Mouse (Mus musculus) MEL (cell line): ENCODE measurements around the gene Itpr1. TPM values are rescaled to one million over a fixed set of nuclear protein-coding genes. Genes with fewer than 3 reads are reported as not detected.

Experiments
- DNase-seq: peaks from one replicate; pipeline ENCODE4 v3.0.0; 2011; ENCODE audit warnings: low read depth, low spot score
- H3K27ac ChIP-seq: 2 replicates; pipeline ENCODE4 v1.5.1; 2012; ENCODE audit warnings: low read depth, mild to moderate bottlenecking, control low read depth, low read length, moderate library complexity; ENCODE audit not compliant: control insufficient read depth
- H3K27me3 ChIP-seq, 2 experiments: fragments of 150-350 bp in 1 of 2; sonication (generic) in 1 of 2; 2 replicates each; pipeline ENCODE4 v1.6.1; 2012; ENCODE audit warnings: low read length in 2 of 2, mild to moderate bottlenecking in 2 of 2, improper control_type of control experiment in 1 of 2, moderate library complexity in 1 of 2; ENCODE audit not compliant: insufficient read depth in 2 of 2, control insufficient read depth in 1 of 2
- H3K36me3 ChIP-seq, 2 experiments: 2 replicates each; pipeline ENCODE4 v1.6.1; 2012 to 2014; ENCODE audit warnings: low read length in 2 of 2, improper control_type of control experiment in 1 of 2, inconsistent platforms in 1 of 2, mild to moderate bottlenecking in 1 of 2; ENCODE audit not compliant: insufficient read depth in 2 of 2, control insufficient read depth in 1 of 2
- H3K4me1 ChIP-seq, 2 experiments: fragments of 150-350 bp in 1 of 2; sonication (generic) in 1 of 2; 2 replicates each; pipeline ENCODE4 v1.6.1; 2012; ENCODE audit warnings: low read length in 2 of 2, improper control_type of control experiment in 1 of 2, mild to moderate bottlenecking in 1 of 2; ENCODE audit not compliant: insufficient read depth in 2 of 2, control insufficient read depth in 1 of 2
- H3K4me3 ChIP-seq, 2 experiments: fragments of 150-350 bp in 1 of 2; sonication (generic) in 1 of 2; 2 replicates each; pipeline ENCODE4 v1.5.1; 2012; ENCODE audit warnings: low read depth in 2 of 2, low read length in 2 of 2, mild to moderate bottlenecking in 2 of 2, moderate library complexity in 2 of 2, control low read depth in 1 of 2, improper control_type of control experiment in 1 of 2; ENCODE audit not compliant: control insufficient read depth in 1 of 2, insufficient read depth in 1 of 2
- H3K79me2 ChIP-seq: 2 replicates; pipeline ENCODE4 v1.6.1; 2012; ENCODE audit warnings: mild to moderate bottlenecking, low read length, moderate library complexity; ENCODE audit not compliant: control insufficient read depth, poor library complexity, insufficient read depth
- H3K9ac ChIP-seq: 2 replicates; pipeline ENCODE4 v1.6.1; 2012; ENCODE audit warnings: low read depth, mild to moderate bottlenecking, control low read depth, low read length, moderate library complexity; ENCODE audit not compliant: control insufficient read depth, poor library complexity, severe bottlenecking
- H3K9me3 ChIP-seq: fragments of 150-350 bp; sonication (generic); replicated peaks from 2 replicates; pipeline ENCODE4 v1.6.1; 2012; ENCODE audit warnings: mild to moderate bottlenecking, low read length, improper control_type of control experiment, moderate library complexity; ENCODE audit not compliant: insufficient read depth
- CHD2 ChIP-seq: IDR thresholded peaks from 2 replicates; pipeline ENCODE4 v1.6.1; 2011; ENCODE audit warnings: low read length, improper control_type of control experiment
- CTCF ChIP-seq, 3 experiments: IDR thresholded peaks in 2 of 3; conservative IDR thresholded peaks in 1 of 3; 2 replicates each; pipeline ENCODE4 v1.5.1; 2011 to 2012; ENCODE audit warnings: low read length in 3 of 3, low read depth in 2 of 3, mild to moderate bottlenecking in 2 of 3, improper control_type of control experiment in 1 of 3, inconsistent platforms in 1 of 3, mixed read lengths in 1 of 3, moderate library complexity in 1 of 3; ENCODE audit not compliant: control insufficient read depth in 1 of 3, insufficient read depth in 1 of 3, poor library complexity in 1 of 3, severe bottlenecking in 1 of 3
- EP300 ChIP-seq, 2 experiments: IDR thresholded peaks; 2 replicates each; pipeline ENCODE4 v1.6.1; 2011; ENCODE audit warnings: improper control_type of control experiment in 2 of 2, low read length in 2 of 2, low read depth in 1 of 2, mild to moderate bottlenecking in 1 of 2
- ETS1 ChIP-seq: IDR thresholded peaks from 2 replicates; pipeline ENCODE4 v1.6.1; 2012; ENCODE audit warnings: low read depth, mild to moderate bottlenecking, inconsistent platforms, low read length, improper control_type of control experiment, moderate library complexity
- GABPA ChIP-seq: IDR thresholded peaks from 2 replicates; pipeline ENCODE4 v1.6.1; 2012; ENCODE audit warnings: low read depth, mild to moderate bottlenecking, inconsistent platforms, low read length, improper control_type of control experiment, moderate library complexity
- JUND ChIP-seq: IDR thresholded peaks from 2 replicates; pipeline ENCODE4 v1.6.1; 2011; ENCODE audit warnings: low read depth, mild to moderate bottlenecking, improper control_type of control experiment, low read length
- KAT2A ChIP-seq: conservative IDR thresholded peaks from 2 replicates; pipeline ENCODE4 v1.6.1; 2012; ENCODE audit warnings: low read depth, low read length, improper control_type of control experiment, inconsistent platforms
- MXI1 ChIP-seq: IDR thresholded peaks from 2 replicates; pipeline ENCODE4 v1.6.1; 2011; ENCODE audit warnings: mild to moderate bottlenecking, low read depth, low read length, improper control_type of control experiment
- MYB ChIP-seq: IDR thresholded peaks from 2 replicates; pipeline ENCODE4 v1.6.1; 2011; ENCODE audit warnings: mild to moderate bottlenecking, low read depth, low read length, improper control_type of control experiment
- MYC ChIP-seq: IDR thresholded peaks from 2 replicates; pipeline ENCODE4 v1.6.1; 2011; ENCODE audit warnings: low read depth, mild to moderate bottlenecking, low read length, improper control_type of control experiment, moderate library complexity
- NRF1 ChIP-seq: IDR thresholded peaks from 2 replicates; pipeline ENCODE4 v1.6.1; 2014; ENCODE audit warnings: low read depth, mild to moderate bottlenecking, inconsistent platforms, low read length, improper control_type of control experiment, moderate library complexity; ENCODE audit not compliant: poor library complexity, insufficient read depth, severe bottlenecking
- POLR2AphosphoS5 ChIP-seq: IDR thresholded peaks from 2 replicates; pipeline ENCODE4 v1.6.1; 2012; ENCODE audit warnings: low read depth, borderline replicate concordance, mild to moderate bottlenecking, inconsistent platforms, low read length, moderate library complexity, mixed read lengths
- RAD21 ChIP-seq: IDR thresholded peaks from 2 replicates; pipeline ENCODE4 v1.6.1; 2011; ENCODE audit warnings: mild to moderate bottlenecking, low read depth, low read length, improper control_type of control experiment
- RCOR1 ChIP-seq: IDR thresholded peaks from 2 replicates; pipeline ENCODE4 v1.6.1; 2012; ENCODE audit warnings: low read depth, mild to moderate bottlenecking, inconsistent platforms, low read length, improper control_type of control experiment
- SIN3A ChIP-seq: IDR thresholded peaks from 2 replicates; pipeline ENCODE4 v1.6.1; 2012; ENCODE audit warnings: low read length, improper control_type of control experiment, inconsistent platforms
- TCF12 ChIP-seq: IDR thresholded peaks from 2 replicates; pipeline ENCODE4 v1.6.1; 2014; ENCODE audit warnings: low read depth, mild to moderate bottlenecking, inconsistent platforms, low read length, improper control_type of control experiment, moderate library complexity
- UBTF ChIP-seq: IDR thresholded peaks from 2 replicates; pipeline ENCODE4 v1.6.1; 2012; ENCODE audit warnings: low read depth, mild to moderate bottlenecking, inconsistent platforms, low read length, improper control_type of control experiment, moderate library complexity, borderline replicate concordance; ENCODE audit not compliant: insufficient read depth
- ZC3H11A ChIP-seq: IDR thresholded peaks from 2 replicates; pipeline ENCODE4 v1.6.1; 2012; ENCODE audit warnings: low read depth, mild to moderate bottlenecking, inconsistent platforms, low read length, improper control_type of control experiment
- ZMIZ1 ChIP-seq: IDR thresholded peaks from 2 replicates; pipeline ENCODE4 v1.6.1; 2012; ENCODE audit warnings: low read depth, mild to moderate bottlenecking, inconsistent platforms, low read length, improper control_type of control experiment, moderate library complexity
- polyA plus RNA-seq, 2 experiments: library from polyadenylated mRNA; stranded (reverse) in 1 of 2; unstranded in 1 of 2; fragments of >175 nt in 1 of 2; fragments of >200 nt in 1 of 2; gene quantifications; 2 replicates each; pipeline versions ENCODE4 v1.2.1 to v1.2.4; 2012; ENCODE audit warnings: low replicate concordance in 2 of 2, low read depth in 1 of 2; ENCODE audit not compliant: insufficient read length in 2 of 2, insufficient read depth in 1 of 2, missing spikeins in 1 of 2
- total RNA-seq: library from RNA; depleted of rRNA; stranded (reverse); fragments of 300-350 nt; gene quantifications from 2 replicates; pipeline ENCODE4 v1.2.3, GENCODE M21; 2012

Gene Itpr1
- total and polyA plus RNA-seq, 3 experiments = 15.6 to 19.0 TPM; not detected in 1

DNA sequence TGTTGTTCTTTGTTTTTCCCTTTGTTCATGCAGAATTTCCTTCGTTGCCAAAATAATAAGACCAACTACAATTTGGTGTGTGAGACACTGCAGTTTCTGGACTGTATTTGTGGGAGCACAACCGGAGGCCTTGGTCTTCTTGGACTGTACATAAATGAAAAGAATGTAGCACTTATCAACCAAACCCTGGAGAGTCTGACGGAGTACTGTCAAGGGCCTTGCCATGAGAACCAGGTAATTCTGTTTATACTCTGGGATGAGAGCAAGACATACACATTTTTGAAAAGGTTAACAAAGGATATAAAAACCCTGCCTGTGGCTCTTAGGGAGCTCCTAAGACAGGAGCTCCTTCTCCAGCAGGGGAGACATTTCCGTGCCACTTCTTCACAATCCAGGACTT lies 268.3 kb downstream of the Itpr1 start:
- H3K27me3 ChIP-seq = no peaks in the 10 kb centered on the region
- no peaks in the 10 kb centered on the region for H3K36me3 ChIP-seq
- no peak overlapping the region for H3K4me3 ChIP-seq
- no peak for DNase-seq
- TF ChIP-seq RCOR1 (no peak), RAD21 (no peak), MYB (no peak), NRF1 (no peak), EP300 (IDR thresholded peaks at IDR 0.05; ENCODE audit: low read depth in 1 of 2, low read length in 2 of 2) (no peak), TCF12 (no peak), ZC3H11A (no peak), CTCF (IDR thresholded peaks at IDR 0.05 in 2 of 3, conservative IDR thresholded peaks at IDR 0.05 in 1 of 3; ENCODE audit: control insufficient read depth in 1 of 3, insufficient read depth in 1 of 3, low read depth in 2 of 3, low read length in 3 of 3, poor library complexity in 1 of 3, severe bottlenecking in 1 of 3) (no peak), ZMIZ1 (no peak), GABPA (no peak), CHD2 (no peak), JUND (no peak), POLR2AphosphoS5 (no peak), UBTF (no peak), MXI1 (no peak), MYC (no peak)
- H3K9ac ChIP-seq = no peak overlapping the region
- H3K79me2 ChIP-seq = no peaks in the 10 kb centered on the region
- H3K4me1 ChIP-seq = no peaks in the 10 kb centered on the region
- no peak overlapping the region for H3K27ac ChIP-seq
- H3K9me3 ChIP-seq = no peaks in the 10 kb centered on the region

DNA sequence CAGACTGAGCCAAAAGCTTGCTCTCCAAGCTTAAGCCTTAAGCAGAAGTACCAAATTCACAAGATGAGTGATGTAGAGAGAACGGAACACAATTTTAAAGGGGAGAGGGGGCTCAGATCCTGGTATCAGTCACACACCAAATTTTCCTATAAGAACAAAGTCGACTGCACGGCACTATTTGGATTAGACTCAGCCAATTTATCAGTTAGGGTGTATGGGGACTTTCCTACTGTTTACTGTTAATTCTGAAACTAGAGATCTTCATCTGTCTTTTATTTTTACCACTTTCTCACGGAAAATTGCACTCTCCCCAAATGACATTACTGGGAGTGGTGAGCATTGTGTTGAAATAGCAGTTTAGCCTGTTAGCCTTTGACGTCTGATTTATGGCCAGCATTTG lies 269.6 kb downstream of the Itpr1 start:
- TF ChIP-seq JUND = no peak
- TF ChIP-seq MYC = no peak
- no peak for TF ChIP-seq ETS1
- TF ChIP-seq GABPA = no peak
- TF ChIP-seq CTCF (IDR thresholded peaks at IDR 0.05 in 2 of 3, conservative IDR thresholded peaks at IDR 0.05 in 1 of 3; ENCODE audit: control insufficient read depth in 1 of 3, insufficient read depth in 1 of 3, low read depth in 2 of 3, low read length in 3 of 3, poor library complexity in 1 of 3, severe bottlenecking in 1 of 3) = no peak
- TF ChIP-seq ZMIZ1 = no peak
- TF ChIP-seq SIN3A = no peak
- no peak for TF ChIP-seq KAT2A
- no peak for TF ChIP-seq UBTF

More for the DNA sequence above, 269.6 kb downstream of the Itpr1 start:
- Histone ChIP-seq H3K9me3 (no peaks in the 10 kb centered on the region), H3K4me3 (no peak overlapping the region), H3K4me1 (no peaks in the 10 kb centered on the region), H3K36me3 (no peaks in the 10 kb centered on the region), H3K27ac (no peak overlapping the region), H3K27me3 (no peaks in the 10 kb centered on the region), H3K79me2 (no peaks in the 10 kb centered on the region), H3K9ac (no peak overlapping the region)
- no peak for DNase-seq
